Mouse (Mus musculus) spleen, adult 2 months (tissue): ENCODE measurements at regions not wholly inside any gene's neighbourhood (a gene's known extent, or its start where the extent isn't known, plus 50 kb on each side); places are given as distances from the start of the nearest gene placed in this dataset.

Source experiments
- CTCF ChIP-seq: fragments of 200-500 bp; IDR thresholded peaks from 2 replicates; pipeline ENCODE4 v1.5.1; 2011; ENCODE audit warnings: mild to moderate bottlenecking, inconsistent platforms; ENCODE audit not compliant: insufficient read depth, insufficient read length, insufficient replicate concordance; ENCODE audit errors: extremely low read depth
- POLR2A ChIP-seq: fragments of 200-500 bp; IDR thresholded peaks from 2 replicates; pipeline ENCODE4 v1.6.1; 2011; ENCODE audit warnings: low read depth, low read length, inconsistent platforms

- TF ChIP-seq CTCF = no peak
- TF ChIP-seq POLR2A = no peak
Measured at GRCm38 (mm10) chr6:99833323-99833722, 107.1 kb upstream of the Prok2 start.
